Mouse (Mus musculus) kidney, postnatal 0 days (tissue): ENCODE measurements around the gene Hmgcr. TPM values are rescaled to one million over a fixed set of nuclear protein-coding genes. Genes with fewer than 3 reads are reported as not detected.

Experiments
- ATAC-seq: fragments of 200-750 bp; cut with Nextera tagmentation; replicated peaks from 2 replicates; pipeline ENCODE4 v1.8.0; 2017; ENCODE audit warnings: low read depth, moderate number of reproducible peaks, moderate TSS enrichment, moderate library complexity; ENCODE audit not compliant: low FRiP score
- DNase-seq: peaks from one replicate; pipeline ENCODE4 v3.0.0-alpha.2; 2016; ENCODE audit warnings: low spot score
- H3K27ac ChIP-seq: fragments of 300-500 bp; sonication (generic); 2 replicates; pipeline ENCODE4 v1.5.1; 2014; ENCODE audit warnings: mild to moderate bottlenecking
- H3K27me3 ChIP-seq: fragments of 300-500 bp; sonication (generic); 2 replicates; pipeline ENCODE4 v1.6.1; 2014; ENCODE audit warnings: low read length, mixed read lengths; ENCODE audit not compliant: insufficient read depth
- H3K36me3 ChIP-seq: fragments of 300-500 bp; sonication (generic); 2 replicates; pipeline ENCODE4 v1.6.1; 2014; ENCODE audit warnings: low read length, mixed read lengths; ENCODE audit not compliant: insufficient read depth
- H3K4me1 ChIP-seq: fragments of 300-500 bp; sonication (generic); replicated peaks from 2 replicates; pipeline ENCODE4 v1.6.1; 2014; ENCODE audit warnings: antibody characterized with exemption, low read length, mixed read lengths; ENCODE audit not compliant: insufficient read depth
- H3K4me2 ChIP-seq: fragments of 300-500 bp; sonication (generic); 2 replicates; pipeline ENCODE4 v1.6.1; 2014; ENCODE audit warnings: mild to moderate bottlenecking, low read length, moderate library complexity, mixed read lengths
- H3K4me3 ChIP-seq: fragments of 300-500 bp; sonication (generic); replicated peaks from 2 replicates; pipeline ENCODE4 v1.5.1; 2014; ENCODE audit warnings: low read depth, low read length
- H3K9ac ChIP-seq: fragments of 300-500 bp; sonication (generic); 2 replicates; pipeline ENCODE4 v1.6.1; 2014; ENCODE audit warnings: low read depth, low read length
- H3K9me3 ChIP-seq: fragments of 300-500 bp; sonication (generic); replicated peaks from 2 replicates; pipeline ENCODE4 v1.6.1; 2016; ENCODE audit warnings: low read length, inconsistent platforms, mixed read lengths
- CTCF ChIP-seq: IDR thresholded peaks from 2 replicates; pipeline ENCODE4 v1.5.1; 2016; ENCODE audit warnings: antibody characterized with exemption, low read depth, mild to moderate bottlenecking, moderate library complexity
- WGBS: fragments of 180-500 bp; shearing (Covaris S2); extraction: QIAGEN DNeasy Blood & Tissue Kit; methylation state at CpG from one replicate; pipeline ENCODE4 v1.1.7; 2014; 5-methylcytosine and 5-hydroxymethylcytosine counted together
- polyA plus RNA-seq: library from polyadenylated mRNA; unstranded; fragments of >200 nt; fragmentation: Nextera tagmentation; extraction: Ambion mirVana; gene quantifications from 2 replicates; pipeline ENCODE4 v1.2.1, GENCODE M21; 2015

Hmgcr gene
- polyA plus RNA-seq, 1 experiment from 2014 or later = 36.7 TPM

DNA sequence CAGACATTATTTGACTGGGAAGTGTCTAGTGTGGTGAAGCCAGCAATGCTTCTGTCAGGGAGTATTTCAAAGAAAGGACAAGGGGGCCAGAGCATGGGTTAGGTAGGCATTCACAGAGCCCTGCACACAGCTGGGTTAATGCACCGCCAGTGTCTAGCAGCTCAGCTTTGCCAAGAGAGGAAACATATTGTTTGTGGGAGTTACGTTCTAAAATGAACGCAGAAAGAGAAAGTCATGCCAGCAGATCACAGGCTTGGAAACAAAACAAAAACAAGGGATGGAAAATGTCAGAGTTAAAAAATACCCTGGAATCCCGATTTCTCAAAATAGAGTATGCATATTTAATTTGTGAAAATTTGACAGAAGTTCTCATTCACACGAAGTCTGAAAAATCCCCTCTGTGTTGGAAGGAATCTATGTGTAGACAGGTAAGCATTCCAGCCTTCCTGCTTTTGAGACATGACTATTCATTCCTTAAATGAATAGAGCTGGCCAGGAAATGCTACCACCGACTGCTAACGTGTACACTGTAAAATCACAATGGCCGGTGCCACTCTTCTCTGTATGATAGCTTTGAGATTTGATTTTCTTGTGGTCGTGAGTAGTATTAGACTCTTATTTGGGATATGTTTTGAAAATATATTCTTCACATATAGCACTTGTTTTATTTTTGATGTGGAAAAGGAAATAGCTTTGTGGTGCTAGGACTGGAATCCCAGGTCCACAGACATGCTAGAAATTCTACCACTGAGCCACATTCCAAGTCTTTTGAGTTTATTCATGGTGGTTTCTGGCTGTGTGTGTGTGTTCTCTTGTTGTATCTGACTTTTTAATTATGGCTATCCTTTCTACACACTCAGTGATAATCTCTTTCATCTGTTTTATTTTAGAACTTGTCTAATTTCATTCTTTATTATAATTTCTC lies 9.7 kb upstream of the Hmgcr start:
- no peak for TF ChIP-seq CTCF
- ATAC-seq = no peak
- WGBS = 63% methylated on average over 9 of the region's 9 CpGs

DNA sequence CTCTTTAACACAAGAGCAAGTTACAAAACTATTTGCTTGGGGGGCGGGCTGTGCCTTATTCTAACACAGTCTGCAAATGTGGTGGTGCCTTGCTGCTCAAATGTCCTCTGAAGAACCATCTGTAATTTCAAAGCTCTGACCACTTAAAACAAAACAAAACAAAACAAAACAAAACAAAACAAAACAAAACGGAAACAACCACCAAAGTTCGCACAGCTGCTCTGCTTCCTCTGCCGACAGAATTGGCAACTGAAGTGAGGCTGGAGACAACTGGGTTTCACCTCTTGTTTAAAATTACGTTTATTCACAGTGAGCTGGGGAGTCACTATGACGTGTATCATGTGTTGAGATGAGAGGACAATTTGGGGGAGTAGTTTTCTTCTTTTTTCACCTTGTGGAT lies 7.9 kb upstream of the Hmgcr start:
- H3K27me3 ChIP-seq = no peaks in the 10 kb centered on the region
- 50% methylated on average over 6 of the region's 6 CpGs for WGBS
- H3K4me2 ChIP-seq = no peak overlapping the region
- no peak overlapping the region for H3K9ac ChIP-seq
- H3K36me3 ChIP-seq = no peaks in the 10 kb centered on the region
- H3K27ac ChIP-seq = no peak overlapping the region
- H3K4me1 ChIP-seq = no peaks in the 10 kb centered on the region
- no peaks in the 10 kb centered on the region for H3K9me3 ChIP-seq
- H3K4me3 ChIP-seq = no peak overlapping the region
- no peak for TF ChIP-seq CTCF
- ATAC-seq (no peak), DNase-seq (no peak)

More for the DNA sequence above, 9.7 kb upstream of the Hmgcr start:
- no peak for DNase-seq
- Histone ChIP-seq H3K27me3 (no peaks in the 10 kb centered on the region), H3K27ac (no peak overlapping the region), H3K4me2 (no peak overlapping the region), H3K36me3 (no peaks in the 10 kb centered on the region), H3K4me3 (no peak overlapping the region), H3K4me1 (no peaks in the 10 kb centered on the region), H3K9me3 (no peaks in the 10 kb centered on the region), H3K9ac (no peak overlapping the region)

DNA sequence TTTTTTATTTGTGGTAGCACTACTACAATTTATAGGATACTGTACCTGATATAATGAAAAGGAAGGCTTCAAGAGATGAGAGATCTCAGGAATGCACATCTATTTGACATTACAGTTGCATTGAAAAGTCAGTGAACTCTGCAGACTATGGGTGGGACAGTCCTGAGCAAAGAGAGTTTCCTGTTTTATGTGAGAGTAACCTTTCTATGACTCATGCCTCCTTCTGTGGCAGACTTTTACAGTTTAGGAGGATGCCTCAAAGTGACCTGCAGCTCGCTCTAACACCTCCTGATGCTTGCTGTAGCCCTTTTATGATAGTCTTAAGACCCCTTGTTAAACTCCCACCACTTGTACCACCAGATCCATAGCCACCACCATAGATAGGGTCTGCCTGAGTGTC lies 6.3 kb upstream of the Hmgcr start:
- H3K4me3 ChIP-seq = no peak overlapping the region
- no peaks in the 10 kb centered on the region for H3K36me3 ChIP-seq
- H3K9me3 ChIP-seq = no peaks in the 10 kb centered on the region
- H3K9ac ChIP-seq = no peak overlapping the region
- 78% methylated on average over 1 of the region's 1 CpGs for WGBS
- no peak for DNase-seq
- no peak overlapping the region for H3K27ac ChIP-seq
- no peaks in the 10 kb centered on the region for H3K27me3 ChIP-seq
- TF ChIP-seq CTCF = no peak
- no peaks in the 10 kb centered on the region for H3K4me1 ChIP-seq
- no peak overlapping the region for H3K4me2 ChIP-seq
- no peak for ATAC-seq

DNA sequence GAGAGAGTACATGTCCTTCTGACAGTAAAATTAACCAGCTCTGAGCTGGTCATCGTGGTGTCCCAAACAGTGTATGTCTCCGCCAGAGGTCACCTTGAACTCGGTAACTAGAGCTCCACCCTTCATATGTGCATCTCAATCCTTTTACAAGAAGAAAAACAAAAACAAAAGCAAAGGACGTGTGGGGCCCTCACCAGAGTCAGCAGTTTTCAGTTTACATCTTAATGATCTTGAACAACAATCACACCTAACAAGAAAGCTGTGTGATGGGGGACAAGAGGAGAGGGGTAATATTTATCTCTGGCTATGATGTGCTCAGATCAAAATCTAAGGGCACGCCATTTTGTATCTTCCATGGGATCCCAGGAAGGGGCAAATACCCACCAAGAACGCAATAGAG lies 5.0 kb upstream of the Hmgcr start:
- Histone ChIP-seq H3K36me3 (no peaks in the 10 kb centered on the region), H3K4me3 (no peak overlapping the region), H3K9ac (no peak overlapping the region), H3K27me3 (no peaks in the 10 kb centered on the region), H3K4me2 (no peak overlapping the region), H3K9me3 (no peaks in the 10 kb centered on the region), H3K27ac (no peak overlapping the region), H3K4me1 (no peaks in the 10 kb centered on the region)
- 77% methylated on average over 6 of the region's 6 CpGs for WGBS
- no peak for ATAC-seq
- TF ChIP-seq CTCF = no peak
- DNase-seq = no peak

DNA sequence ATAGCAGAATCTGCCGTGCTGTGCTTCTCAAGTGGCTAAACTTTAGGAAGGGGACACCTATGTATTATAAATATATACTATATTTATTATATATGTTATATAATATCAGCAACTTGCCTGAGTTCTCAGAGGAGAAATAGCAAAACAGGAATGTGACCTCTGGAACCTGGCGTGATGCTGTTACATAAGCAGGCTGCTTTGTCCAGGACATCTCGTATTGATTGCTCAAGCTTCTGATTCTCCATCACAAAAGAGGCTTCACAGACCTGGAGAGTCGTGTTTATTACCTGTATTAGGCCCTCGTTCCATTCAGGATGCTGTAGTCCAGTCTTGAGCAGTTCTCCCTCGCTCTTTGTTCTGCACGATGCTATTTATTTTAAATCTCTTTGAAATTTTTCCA lies 3.1 kb upstream of the Hmgcr start:
- no peak for ATAC-seq
- Histone ChIP-seq H3K36me3 (no peaks in the 10 kb centered on the region), H3K27ac (no peak overlapping the region), H3K9me3 (no peaks in the 10 kb centered on the region), H3K4me2 (no peak overlapping the region), H3K4me3 (no peak overlapping the region), H3K4me1 (peaks cover 6% of the 10 kb centered on the region; the same call in 1 of the 2 replicates), H3K27me3 (no peaks in the 10 kb centered on the region), H3K9ac (no peak overlapping the region)
- TF ChIP-seq CTCF = no peak
- 84% methylated on average over 7 of the region's 7 CpGs for WGBS
- no peak for DNase-seq

DNA sequence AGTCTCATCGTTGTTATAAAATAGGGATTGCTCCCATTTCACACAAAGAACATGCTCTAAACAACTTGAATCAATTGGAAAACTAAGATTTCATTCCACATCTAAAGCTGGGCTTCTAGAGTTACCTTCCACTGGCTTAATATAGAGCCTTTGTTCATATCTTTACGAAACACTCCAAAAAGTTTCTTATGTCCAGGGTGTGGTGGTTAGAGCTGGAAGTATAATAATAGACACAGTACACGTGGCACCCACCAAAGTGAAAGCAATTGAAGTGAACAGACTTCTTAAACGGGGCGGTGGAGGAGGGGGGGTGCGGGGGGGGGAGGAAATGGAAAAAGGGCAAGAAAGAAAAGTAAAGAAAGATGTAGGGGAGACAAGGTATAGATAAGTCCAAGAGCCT lies 1.5 kb upstream of the Hmgcr start:
- no peak for DNase-seq
- Histone ChIP-seq H3K4me2 (no peak overlapping the region), H3K27ac (no peak overlapping the region), H3K4me1 (peaks cover 6% of the 10 kb centered on the region; the same call in 1 of the 2 replicates), H3K4me3 (no peak overlapping the region), H3K36me3 (no peaks in the 10 kb centered on the region), H3K9ac (no peak overlapping the region), H3K27me3 (no peaks in the 10 kb centered on the region), H3K9me3 (no peaks in the 10 kb centered on the region)
- no peak for ATAC-seq
- WGBS = 76% methylated on average over 6 of the region's 6 CpGs
- no peak for TF ChIP-seq CTCF
